Mouse (Mus musculus) midbrain, embryonic 16.5 days (tissue): ENCODE data around the gene Cldn9. TPM values are rescaled to one million over a fixed set of nuclear protein-coding genes. Genes with fewer than 3 reads are reported as not detected.
A peak's percentile ranks its signal among the peaks of the same experiment; 100 is the strongest.

ENCODE experiments used
- ATAC-seq: fragments of 200-750 bp; cut with Nextera tagmentation; 2 replicates; pipeline ENCODE4 v1.8.0; 2017; ENCODE audit warnings: moderate TSS enrichment
- H3K27ac ChIP-seq: fragments of 300-500 bp; sonication (generic); 2 replicates; pipeline ENCODE4 v1.5.1; 2014; ENCODE audit warnings: mild to moderate bottlenecking, low read length, mixed read lengths
- H3K27me3 ChIP-seq: fragments of 300-500 bp; sonication (generic); 2 replicates; pipeline ENCODE4 v1.6.1; 2014; ENCODE audit warnings: low read depth, low read length, mixed read lengths; ENCODE audit not compliant: control insufficient read depth, insufficient read depth
- H3K36me3 ChIP-seq: fragments of 300-500 bp; sonication (generic); 2 replicates; pipeline ENCODE4 v1.6.1; 2014; ENCODE audit warnings: mild to moderate bottlenecking, low read length, moderate library complexity, mixed read lengths; ENCODE audit not compliant: control insufficient read depth, insufficient read depth
- H3K4me1 ChIP-seq: fragments of 300-500 bp; sonication (generic); 2 replicates; pipeline ENCODE4 v1.6.1; 2014; ENCODE audit warnings: mild to moderate bottlenecking, low read length, mixed read lengths; ENCODE audit not compliant: control insufficient read depth, insufficient read depth
- H3K4me2 ChIP-seq: fragments of 300-500 bp; sonication (generic); 2 replicates; pipeline ENCODE4 v1.6.1; 2014; ENCODE audit warnings: mild to moderate bottlenecking, low read length, mixed read lengths
- H3K4me3 ChIP-seq: fragments of 300-500 bp; sonication (generic); 2 replicates; pipeline ENCODE4 v1.5.1; 2014; ENCODE audit warnings: low read depth, mild to moderate bottlenecking, low read length, moderate library complexity, mixed read lengths
- H3K9ac ChIP-seq: fragments of 300-500 bp; sonication (generic); 2 replicates; pipeline ENCODE4 v1.6.1; 2014; ENCODE audit warnings: low read depth, low read length, mixed read lengths
- H3K9me3 ChIP-seq: fragments of 300-500 bp; sonication (generic); replicated peaks from 2 replicates; pipeline ENCODE4 v1.6.1; 2014; ENCODE audit warnings: mild to moderate bottlenecking, low read length, mixed read lengths; ENCODE audit not compliant: control insufficient read depth, poor library complexity, severe bottlenecking
- WGBS: fragments of 180-500 bp; shearing (Covaris S2); extraction: QIAGEN DNeasy Blood & Tissue Kit; methylation state at CpG from one replicate; pipeline ENCODE4 v1.1.7; 2014; 5-methylcytosine and 5-hydroxymethylcytosine counted together
- polyA plus RNA-seq: library from polyadenylated mRNA; unstranded; fragments of >200 nt; fragmentation: Nextera tagmentation; extraction: Ambion mirVana; gene quantifications from 2 replicates; pipeline ENCODE4 v1.2.1, GENCODE M21; 2015

Cldn9 gene
- polyA plus RNA-seq, 1 experiment from 2014 or later = 0.62 TPM

GRCm38 (mm10) chr17:23664556-23665021, 19.2 kb downstream of the Cldn9 start:
- Histone ChIP-seq H3K4me3 (no peak overlapping the region), H3K36me3 (peaks cover 7% of the 10 kb centered on the region), H3K4me1 (no peaks in the 10 kb centered on the region), H3K27ac (no peak overlapping the region), H3K27me3 (peaks cover 31% of the 10 kb centered on the region), H3K9me3 (no peaks in the 10 kb centered on the region), H3K9ac (no peak overlapping the region), H3K4me2 (no peak overlapping the region)
- ATAC-seq = peak; percentile 41; the same call in 1 of the 2 replicates
- WGBS = 11% methylated on average over 5 of the region's 5 CpGs

DNA sequence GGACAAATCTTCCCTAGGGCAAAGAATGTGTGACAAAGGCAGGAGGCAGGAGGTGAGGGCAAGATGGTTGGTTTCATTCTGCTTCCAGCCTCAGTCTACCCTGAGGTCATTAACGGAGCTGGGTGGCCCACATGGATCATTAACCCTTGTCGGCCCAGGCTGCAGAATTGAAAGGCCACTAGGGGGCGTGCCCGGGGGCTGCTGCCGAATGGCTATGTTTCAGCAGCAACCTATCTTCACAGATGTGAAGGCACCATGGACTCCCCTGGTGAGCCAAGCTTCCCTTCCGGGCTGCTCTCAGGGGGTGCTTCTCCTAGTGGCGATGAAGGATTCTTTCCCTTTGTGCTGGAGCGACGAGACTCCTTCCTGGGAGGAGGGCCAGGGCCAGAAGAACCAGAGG, 22.3 kb downstream of the Cldn9 start:
- Histone ChIP-seq H3K9ac (no peak overlapping the region), H3K27ac (no peak overlapping the region), H3K27me3 (peaks cover 39% of the 10 kb centered on the region), H3K9me3 (no peaks in the 10 kb centered on the region), H3K4me3 (no peak overlapping the region), H3K4me2 (no peak overlapping the region), H3K36me3 (no peaks in the 10 kb centered on the region), H3K4me1 (no peaks in the 10 kb centered on the region)
- WGBS = 1% methylated on average over 9 of the region's 9 CpGs
- ATAC-seq = no peak

DNA sequence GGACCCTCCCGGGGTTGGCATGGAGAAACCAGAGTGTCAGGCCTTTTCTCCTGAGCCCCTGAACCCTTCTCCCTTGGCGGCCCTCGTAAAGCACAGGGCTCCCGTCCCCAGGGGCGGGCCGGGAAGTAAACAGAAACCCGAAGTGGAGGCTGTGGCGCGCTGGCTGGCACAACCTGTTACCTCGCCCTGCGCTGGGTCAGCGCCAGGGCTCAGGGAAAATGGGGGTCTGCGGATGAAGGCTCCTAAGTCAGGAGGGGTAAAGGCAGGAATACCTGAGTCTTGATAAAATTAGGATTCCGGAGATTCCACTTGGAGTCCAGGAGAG, 23.0 kb downstream of the Cldn9 start:
- H3K4me1 ChIP-seq = no peaks in the 10 kb centered on the region
- H3K27me3 ChIP-seq = peaks cover 39% of the 10 kb centered on the region
- H3K36me3 ChIP-seq = no peaks in the 10 kb centered on the region
- WGBS = 3% methylated on average over 12 of the region's 14 CpGs
- H3K4me3 ChIP-seq = no peak overlapping the region
- no peak overlapping the region for H3K4me2 ChIP-seq
- no peak overlapping the region for H3K27ac ChIP-seq
- no peak overlapping the region for H3K9ac ChIP-seq
- no peak for ATAC-seq
- no peaks in the 10 kb centered on the region for H3K9me3 ChIP-seq

- no peak within 1 kb of the TSS for H3K27ac ChIP-seq
- H3K9me3 ChIP-seq = no peaks in the 10 kb centered on the region
- H3K4me1 ChIP-seq = no peaks in the 10 kb centered on the region
- no peak within 1 kb of the TSS for H3K9ac ChIP-seq
- H3K27me3 ChIP-seq = peaks cover 39% of the 10 kb centered on the region
- H3K4me2 ChIP-seq = no peak within 1 kb of the TSS
- H3K36me3 ChIP-seq = no peaks in the 10 kb centered on the region
- 5% methylated on average over 27 of the region's 27 CpGs for WGBS
- no peak within 1 kb of the TSS for H3K4me3 ChIP-seq
- ATAC-seq = no peak
Observed at GRCm38 (mm10) chr17:23660117-23660875, 23.5 kb downstream of the Cldn9 start, which contains the start of gene Bicdl2. Bicdl2 (plus strand) TSS chr17:23660506.

GRCm38 (mm10) chr17:23658450-23658849, 25.4 kb downstream of the Cldn9 start:
- Histone ChIP-seq H3K4me1 (no peaks in the 10 kb centered on the region), H3K4me3 (no peak overlapping the region), H3K27ac (no peak overlapping the region), H3K4me2 (no peak overlapping the region), H3K9ac (no peak overlapping the region), H3K9me3 (no peaks in the 10 kb centered on the region), H3K36me3 (no peaks in the 10 kb centered on the region), H3K27me3 (peaks cover 39% of the 10 kb centered on the region)
- 83% methylated on average over 3 of the region's 3 CpGs for WGBS
- ATAC-seq = no peak

DNA sequence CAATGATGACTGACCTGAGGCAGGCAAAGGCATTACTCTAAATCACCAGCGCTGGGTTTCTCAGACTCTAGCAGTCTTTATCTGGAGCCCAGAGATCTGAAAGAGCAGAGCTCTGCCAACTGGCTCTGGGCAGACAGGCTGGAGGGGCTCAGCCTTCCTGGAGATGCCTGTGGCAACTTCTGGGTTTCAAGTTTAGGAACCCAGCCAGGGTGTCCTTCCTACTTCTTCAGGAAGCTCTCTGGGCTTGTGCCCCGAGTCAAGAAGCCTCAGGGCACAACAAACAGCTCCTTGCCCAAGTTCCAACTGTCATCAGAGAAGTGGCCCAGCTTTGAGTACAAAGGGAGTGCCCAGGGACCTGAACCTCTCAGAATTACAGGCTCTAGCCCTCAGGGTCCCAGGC, 29.4 kb downstream of the Cldn9 start:
- Histone ChIP-seq H3K4me1 (no peaks in the 10 kb centered on the region), H3K9me3 (no peaks in the 10 kb centered on the region), H3K36me3 (no peaks in the 10 kb centered on the region), H3K9ac (no peak overlapping the region), H3K27me3 (peaks cover 7% of the 10 kb centered on the region), H3K4me3 (no peak overlapping the region), H3K27ac (no peak overlapping the region), H3K4me2 (no peak overlapping the region)
- no peak for ATAC-seq
- 63% methylated on average over 2 of the region's 2 CpGs for WGBS

DNA sequence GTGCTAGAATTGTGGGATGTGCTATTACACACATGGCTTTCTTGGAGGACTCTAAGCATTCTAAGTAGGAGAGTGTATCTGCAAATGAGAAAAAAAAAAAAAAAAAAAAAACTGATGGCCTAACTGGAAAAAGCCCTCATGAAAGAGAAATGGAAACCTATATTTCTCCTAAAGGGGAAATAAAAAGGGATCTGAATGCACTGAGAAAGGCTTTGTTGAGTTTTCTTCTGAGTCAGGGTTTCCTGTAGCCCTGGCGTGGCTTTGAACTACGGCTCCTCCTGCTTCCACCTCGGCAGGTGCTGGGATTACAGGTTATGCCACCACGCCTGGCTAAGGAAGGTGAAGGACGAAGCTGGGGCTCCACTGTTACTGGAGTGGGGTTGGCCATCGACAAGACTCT, 29.8 kb downstream of the Cldn9 start:
- Histone ChIP-seq H3K4me2 (no peak overlapping the region), H3K27me3 (peaks cover 5% of the 10 kb centered on the region; the same call in 1 of the 2 replicates), H3K9ac (no peak overlapping the region), H3K4me3 (no peak overlapping the region), H3K36me3 (no peaks in the 10 kb centered on the region), H3K9me3 (no peaks in the 10 kb centered on the region), H3K27ac (no peak overlapping the region), H3K4me1 (no peaks in the 10 kb centered on the region)
- WGBS = 66% methylated on average over 6 of the region's 6 CpGs
- ATAC-seq = no peak

GRCm38 (mm10) chr17:23653324-23653723, 30.5 kb downstream of the Cldn9 start:
- Histone ChIP-seq H3K27ac (no peak overlapping the region), H3K4me1 (no peaks in the 10 kb centered on the region), H3K4me3 (no peak overlapping the region), H3K9me3 (no peaks in the 10 kb centered on the region), H3K9ac (no peak overlapping the region), H3K4me2 (no peak overlapping the region), H3K36me3 (no peaks in the 10 kb centered on the region), H3K27me3 (0 out of 2 replicates have a peak, but pooled peaks cover 3% of the 10 kb centered on the region)
- ATAC-seq = no peak
- 81% methylated on average over 2 of the region's 2 CpGs for WGBS

- 83% methylated on average over 6 of the region's 6 CpGs for WGBS
Observed at GRCm38 (mm10) chr17:23651363-23651762, 32.5 kb downstream of the Cldn9 start.

More at GRCm38 (mm10) chr17:23651363-23651762, 32.5 kb downstream of the Cldn9 start:
- Histone ChIP-seq H3K36me3 (no peaks in the 10 kb centered on the region), H3K27ac (no peak overlapping the region), H3K4me1 (no peaks in the 10 kb centered on the region), H3K9ac (no peak overlapping the region), H3K27me3 (peaks cover 3% of the 10 kb centered on the region; the same call in 1 of the 2 replicates), H3K4me3 (no peak overlapping the region), H3K4me2 (no peak overlapping the region), H3K9me3 (no peaks in the 10 kb centered on the region)
- ATAC-seq = no peak
